Mouse (Mus musculus): ENCODE data around the gene Anp32e. TPM values are rescaled to one million over a fixed set of nuclear protein-coding genes. Genes with fewer than 3 reads are reported as not detected.

Anp32e gene
- total RNA-seq, 2 experiments from 2014 or later = 77.4 to 94.7 TPM

Other genes with a start within 250 kb of the Anp32e start
- 1 to 10 TPM; 5.0 to 5.1 TPM for gene Adamtsl4, start 241.3 kb upstream of the Anp32e start, total RNA-seq (2021)
- gene Ecm1, start 189.7 kb upstream of the Anp32e start, total RNA-seq (2021) = 10 to 100 TPM in 1 of 2 experiments, 1 to 10 TPM in 1; 8.4 to 10.5 TPM
- 10 to 100 TPM; 39.4 to 51.2 TPM for gene Tars2, start 169.0 kb upstream of the Anp32e start, total RNA-seq (2021)
- 10 to 100 TPM; 68.5 to 71.8 TPM for gene Rprd2, start 110.4 kb upstream of the Anp32e start, total RNA-seq (2021)
- gene Prpf3, start 73.4 kb upstream of the Anp32e start, total RNA-seq (2021) = 10 to 100 TPM; 29.9 to 38.4 TPM
- 100 to 1,000 TPM; 159 to 165 TPM for gene Mrps21, start 57.7 kb upstream of the Anp32e start, total RNA-seq (2021)
- 10 to 100 TPM in 1 of 2 experiments, 1 to 10 TPM in 1; 8.1 to 12.9 TPM for gene Ciart, start 47.0 kb upstream of the Anp32e start, total RNA-seq (2021)
- 1 to 10 TPM; 2.5 to 3.6 TPM for gene BC028528, start 37.2 kb upstream of the Anp32e start, total RNA-seq (2021)
- 10 to 100 TPM; 72.2 to 83.3 TPM for gene Aph1a, start 35.3 kb upstream of the Anp32e start, total RNA-seq (2021)
- 10 to 100 TPM in 1 of 2 experiments, 1 to 10 TPM in 1; 9.0 to 12.2 TPM for gene Car14, start 24.6 kb upstream of the Anp32e start, total RNA-seq (2021)
- 10 to 100 TPM; 37.3 to 41.0 TPM for gene Plekho1, start 66.8 kb downstream of the Anp32e start, total RNA-seq (2021)
- 10 to 100 TPM; 40.8 to 46.3 TPM for gene Vps45, start 129.2 kb downstream of the Anp32e start, total RNA-seq (2021)
- gene Otud7b, start 175.3 kb downstream of the Anp32e start, total RNA-seq (2021) = 10 to 100 TPM; 31.0 to 32.6 TPM
- gene Mtmr11, start 232.8 kb downstream of the Anp32e start, total RNA-seq (2021) = 1 to 10 TPM; 4.2 to 5.2 TPM
- gene Sf3b4, start 243.1 kb downstream of the Anp32e start, total RNA-seq (2021) = 10 to 100 TPM; 52.0 to 54.5 TPM